Comparison of ENCODE assay signal across 10 mouse cellular contexts in genomic region chr10:58223972-58224805, GRCm38 (mm10). TPM values are rescaled to one million over a fixed set of nuclear protein-coding genes. Genes with fewer than 3 reads are reported as not detected.
DNase-seq lines count a peak whose midpoint lies in the region; ATAC-seq lines count a peak whose summit lies in the region.
"Not testable (repeated sequence)": the region's sequence is repeated elsewhere in the genome, so short reads cannot be mapped to it uniquely, and the experiment has no call there.
"Had no signal": no experiment of that assay in that cellular context is flagged by ENCODE, and none has a peak within 500 bp of the region (broad histone marks: within the 10 kb centered on the region; RNA-seq: fewer than 3 reads in every experiment).

No protein-coding gene starts in this region.

- not testable (repeated sequence) for H3K9ac ChIP-seq in limb, embryonic 11.5 days (ENCODE audit: low read length)

- DNase-seq in adrenal gland, adult (ENCODE audit: inconsistent age in 2 of 2, low spot score in 1 of 2), result peak; percentile 70 to 78
- peak; percentile 56 to 62 for DNase-seq in cerebellum, postnatal 25 days
- DNase-seq in gastrocnemius, postnatal 4 days (ENCODE audit: low spot score in 2 of 2), result peak; percentile 87 to 99
- peak; percentile 72 for DNase-seq in kidney, postnatal 10 days
- DNase-seq in limb, embryonic 11.5 days (ENCODE audit: low spot score), result peak; percentile 64
- DNase-seq in ovary, adult 18-20 months (ENCODE audit: low spot score), result peak; percentile 75
- DNase-seq in splenic B cell, adult 2 months (ENCODE audit: low read depth, low spot score), result peak; percentile 36

- 82% methylated on average over 25 of the region's 31 CpGs for WGBS in limb, embryonic 11.5 days

- H3K27me3 ChIP-seq in limb, embryonic 11.5 days (ENCODE audit: control insufficient read depth, insufficient read depth, low read length); splenic B cell, adult 2 months (ENCODE audit: control insufficient read depth, insufficient read depth, low read length, poor library complexity, severe bottlenecking): not testable (repeated sequence)

- not testable (repeated sequence) for H3K4me3 ChIP-seq in limb, embryonic 11.5 days (ENCODE audit: low read depth, low read length)

- not testable (repeated sequence) for H3K4me2 ChIP-seq in limb, embryonic 11.5 days (ENCODE audit: low read depth, severe bottlenecking)

- not testable (repeated sequence) for H3K36me3 ChIP-seq in limb, embryonic 11.5 days (ENCODE audit: control insufficient read depth, insufficient read depth, low read length); splenic B cell, adult 2 months (ENCODE audit: control insufficient read depth, insufficient read depth, low read length, poor library complexity, severe bottlenecking)

- not testable (repeated sequence) for H3K9me3 ChIP-seq in limb, embryonic 11.5 days (ENCODE audit: control insufficient read depth, low read length)

- not testable (repeated sequence) for H3K4me1 ChIP-seq in limb, embryonic 11.5 days (ENCODE audit: control insufficient read depth, insufficient read depth, low read length)

- not testable (repeated sequence) for H3K27ac ChIP-seq in limb, embryonic 11.5 days (replicated peaks; ENCODE audit: low read depth, low read length)

- ATAC-seq in limb, embryonic 11.5 days (ENCODE audit: insufficient number of reproducible peaks, low FRiP score, low TSS enrichment, low read depth), result not testable (repeated sequence)

RNA-seq across cellular contexts. Expression of gene AW822073, which starts 0.5 kb away (rescaled TPM):
- total RNA-seq in gastrocnemius, postnatal 4 days (2021), result not detected
- not detected in 2 replicates for polyA plus RNA-seq in limb, embryonic 11.5 days (2014; fragmentation: Nextera tagmentation; extraction: Ambion mirVana)
- polyA plus RNA-seq: heart, embryonic 13.5 days; kidney, embryonic 15.5 days; liver, embryonic 16.5 days had no signal

RNA-seq across cellular contexts. Expression of gene Duxf3, which starts 8.3 kb away (rescaled TPM):
- total RNA-seq in gastrocnemius, postnatal 4 days (2021), result not detected
- not detected in 2 replicates for polyA plus RNA-seq in limb, embryonic 11.5 days (2014; fragmentation: Nextera tagmentation; extraction: Ambion mirVana)
- polyA plus RNA-seq: heart, embryonic 13.5 days; kidney, embryonic 15.5 days; liver, embryonic 16.5 days had no signal

RNA-seq across cellular contexts. Expression of gene Gm4981, which starts 12.3 kb away (rescaled TPM):
- total RNA-seq in gastrocnemius, postnatal 4 days (2021), result not detected
- polyA plus RNA-seq in limb, embryonic 11.5 days (2014; fragmentation: Nextera tagmentation; extraction: Ambion mirVana), result not detected in 2 replicates
- polyA plus RNA-seq: heart, embryonic 13.5 days; kidney, embryonic 15.5 days; liver, embryonic 16.5 days had no signal

RNA-seq across cellular contexts. Expression of gene Gcc2, which starts 31.1 kb away (rescaled TPM):
- 10 to 100 TPM; 20.9 to 23.5 TPM for total RNA-seq in gastrocnemius, postnatal 4 days (2021)
- polyA plus RNA-seq in limb, embryonic 11.5 days (2014; fragmentation: Nextera tagmentation; extraction: Ambion mirVana), result 45.6 and 46.6 TPM in 2 replicates

Comparison
In these comparisons a context has a peak if more than half of its experiments do, and no peak if none do; other contexts are left out.
1. DNase-seq: peak in every context shown above with its lines; median percentile 93 in gastrocnemius, postnatal 4 days; 75 in ovary, adult 18-20 months; 74 in adrenal gland, adult; 72 in kidney, postnatal 10 days; 64 in limb, embryonic 11.5 days; 59 in cerebellum, postnatal 25 days; 36 in splenic B cell, adult 2 months.